Mouse (Mus musculus) adrenal gland, postnatal 36 days (tissue): Measurements from ENCODE around the gene Eif3c. TPM values are rescaled to one million over a fixed set of nuclear protein-coding genes. Genes with fewer than 3 reads are reported as not detected.
A peak's percentile ranks its signal among the peaks of the same experiment; 100 is the strongest.

Experiments used
- DNase-seq, 2 experiments: peaks; one replicate each; pipeline ENCODE4 v3.0.0; 2021; ENCODE audit warnings: mixed read lengths in 1 of 2
- total RNA-seq, 2 experiments: library from RNA; stranded (reverse); gene quantifications; 2 replicates each; pipeline ENCODE4 v1.2.3; 2021

Eif3c gene
- total RNA-seq, 2 experiments from 2014 or later, result 243 to 301 TPM

GRCm38 (mm10) chr7:126554796-126555195 lies 11.4 kb downstream of the Eif3c start:
- DNase-seq, result no peak

- DNase-seq, result no peak
These were observed 20.6 kb downstream of the Eif3c start for GRCm38 (mm10) chr7:126545631-126546030.

- no peak for DNase-seq
These were observed 24.6 kb downstream of the Eif3c start for GRCm38 (mm10) chr7:126541661-126542060.

- peak in 1 of 2 experiments; percentile 11 for DNase-seq
These were observed 28.2 kb downstream of the Eif3c start for GRCm38 (mm10) chr7:126537820-126538585.

DNA sequence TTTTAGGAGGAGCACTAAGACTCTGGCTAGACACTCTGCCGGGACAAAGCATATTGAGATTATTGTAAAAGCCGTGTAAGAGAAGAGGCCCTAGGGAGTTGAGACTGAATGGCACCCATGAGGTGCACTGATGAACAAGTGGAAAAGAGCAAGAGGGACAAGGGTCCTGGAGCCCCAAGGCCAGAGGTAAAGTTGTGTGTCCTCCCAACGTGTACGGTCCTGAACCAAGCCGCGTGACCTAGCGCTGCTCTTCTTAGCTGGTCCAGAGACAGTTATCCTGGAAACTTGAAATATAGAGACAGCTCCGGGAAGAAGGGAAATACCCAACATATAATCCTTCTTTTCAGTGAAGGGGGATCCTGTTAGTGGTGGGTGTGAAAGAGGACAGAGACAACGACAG lies 29.7 kb downstream of the Eif3c start:
- DNase-seq, result no peak

- peak; percentile 27 to 44 for DNase-seq
These were observed 30.4 kb downstream of the Eif3c start for GRCm38 (mm10) chr7:126535766-126536165.

DNA sequence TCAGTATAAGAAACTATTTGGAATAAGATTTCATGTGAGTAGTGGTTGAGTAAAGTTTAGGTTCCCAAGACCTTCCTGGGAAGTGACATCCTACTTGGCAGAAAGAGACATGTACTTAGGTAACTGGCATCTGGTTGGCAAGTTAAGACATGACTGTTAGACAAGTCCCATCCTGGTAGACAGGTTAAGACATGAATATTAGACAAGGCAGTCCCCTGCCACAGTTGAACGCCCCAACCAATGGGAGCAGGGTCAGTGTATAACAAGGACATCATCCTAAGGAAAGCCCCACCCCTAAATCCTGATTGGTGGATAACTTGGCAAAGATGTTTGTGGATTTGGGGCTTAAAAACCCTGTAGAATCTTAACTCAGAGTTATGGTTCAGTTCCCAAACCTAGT lies 32.8 kb downstream of the Eif3c start:
- no peak for DNase-seq

GRCm38 (mm10) chr7:126528166-126528577 lies 38.0 kb downstream of the Eif3c start:
- DNase-seq, result no peak

DNA sequence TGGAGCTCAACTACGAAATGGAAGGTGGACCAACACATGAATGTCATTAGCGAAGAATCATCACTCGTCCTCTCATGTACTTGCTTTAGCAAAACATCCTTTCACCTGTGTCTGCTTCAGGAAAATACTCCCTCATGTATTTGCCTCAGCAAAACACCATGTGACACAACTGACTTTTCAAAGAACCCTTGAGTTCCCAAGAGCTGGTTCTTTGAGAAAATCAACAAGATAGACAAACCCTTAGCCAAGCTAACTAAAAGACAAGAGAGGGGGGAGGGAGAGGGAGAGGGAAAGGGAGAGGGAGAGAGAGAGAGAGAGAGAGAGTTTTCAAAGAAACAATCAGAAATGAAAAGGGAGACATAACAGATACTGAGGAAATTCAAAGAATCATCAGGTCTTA lies 42.9 kb downstream of the Eif3c start:
- DNase-seq, result no peak

DNA sequence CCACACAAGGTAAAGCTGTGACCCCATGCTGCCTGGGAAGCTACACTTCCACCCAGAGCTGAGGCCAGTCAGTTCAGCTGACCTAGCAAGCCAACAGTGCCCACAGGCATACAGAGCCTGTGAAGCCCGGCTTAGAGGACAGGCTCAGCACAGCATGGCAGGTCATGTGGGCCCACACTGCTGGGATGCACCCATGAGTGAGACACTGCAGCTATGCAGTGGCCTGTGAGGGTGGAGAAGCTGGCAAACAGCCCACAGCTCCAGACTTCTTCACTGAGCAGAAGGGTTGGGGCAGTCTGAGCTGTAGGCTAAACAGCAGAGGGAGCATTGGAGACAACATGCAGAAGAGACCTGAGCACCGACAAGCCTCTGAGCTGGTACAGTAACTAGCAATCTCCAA lies 46.7 kb downstream of the Eif3c start:
- DNase-seq, result peak in 1 of 2 experiments; percentile 57

DNA sequence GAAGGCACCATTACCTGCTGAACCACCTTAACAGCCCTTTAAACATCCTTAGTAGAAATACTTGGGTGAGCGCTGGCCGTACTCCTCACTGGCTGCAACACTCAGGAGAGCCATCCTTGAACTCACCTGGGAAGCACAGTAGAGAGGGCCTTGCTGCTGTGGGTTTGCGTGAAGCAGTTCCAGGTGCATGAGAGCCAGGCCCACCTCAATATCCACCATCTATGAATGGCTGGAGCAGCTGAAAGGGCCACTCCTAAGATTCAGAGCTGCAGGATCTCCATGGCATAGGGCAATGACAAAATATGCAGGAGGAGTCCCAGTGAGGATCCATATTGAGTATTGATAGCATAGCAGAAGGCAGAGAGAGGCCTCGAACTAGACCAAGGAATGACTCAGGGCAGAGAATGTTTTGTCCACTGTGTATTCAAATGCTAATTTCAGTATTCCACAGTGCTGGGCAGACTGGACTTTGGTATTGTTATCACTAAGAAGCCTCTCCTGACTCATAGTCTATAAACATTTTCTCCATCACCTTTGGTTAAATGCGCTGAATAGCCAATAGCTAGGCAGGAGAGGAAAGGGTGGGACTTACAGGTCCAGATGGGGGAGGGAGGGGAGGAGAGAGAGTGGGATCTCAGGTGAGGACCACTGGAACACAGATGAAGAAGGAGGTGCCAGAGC lies 47.8 kb downstream of the Eif3c start:
- DNase-seq, result no peak

DNA sequence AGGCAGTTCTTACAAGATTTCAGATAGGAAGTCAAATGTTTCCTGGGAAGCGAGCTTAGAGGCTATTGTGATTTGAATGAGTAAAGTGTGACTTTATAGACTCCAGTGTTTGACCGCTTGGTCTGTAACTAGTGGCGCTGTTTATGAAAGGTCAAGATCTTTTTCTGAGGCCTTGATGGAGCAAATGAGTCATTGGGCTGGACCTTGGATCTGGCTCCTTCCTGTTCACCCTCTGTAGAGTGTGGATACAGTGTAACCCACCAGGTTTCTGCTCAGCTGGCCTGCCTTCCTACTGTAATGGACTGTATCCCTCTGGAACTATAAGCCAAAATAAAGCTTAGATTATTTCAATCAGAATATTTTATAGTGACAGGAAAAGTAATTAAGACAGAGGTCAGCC lies 54.9 kb downstream of the Eif3c start:
- peak; percentile 50 to 57 for DNase-seq

DNA sequence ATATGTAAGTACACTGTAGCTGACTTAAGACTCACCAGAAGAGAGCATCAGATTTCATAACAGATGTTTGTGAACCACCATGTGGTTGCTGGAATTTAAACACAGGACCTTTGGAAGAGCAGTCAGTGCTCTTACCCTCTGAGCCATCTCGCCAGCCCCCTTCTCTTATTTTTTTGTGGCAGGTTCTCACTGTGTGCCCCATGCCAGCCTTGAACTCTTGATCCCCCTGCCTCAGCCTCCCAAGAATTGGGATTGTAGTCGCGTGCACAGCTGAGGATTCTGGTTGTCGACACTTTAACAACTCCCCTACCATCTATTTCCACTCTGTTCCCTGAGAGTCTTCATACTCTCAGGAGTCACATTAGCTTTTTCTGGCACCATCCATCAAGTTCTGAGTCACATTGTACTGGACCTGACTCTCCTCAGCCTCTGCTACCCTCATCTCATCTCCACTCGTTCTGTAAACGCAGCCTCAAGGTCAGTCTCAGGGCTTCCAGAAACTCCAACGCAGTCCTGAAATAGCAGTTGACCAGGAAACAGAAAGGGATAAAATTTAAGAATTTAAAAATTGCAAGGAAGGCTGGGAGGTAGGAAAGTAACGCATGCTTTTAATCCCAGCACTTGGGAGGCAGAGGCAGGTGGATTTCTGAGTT lies 59.0 kb downstream of the Eif3c start:
- DNase-seq, result peak; percentile 46 to 62

GRCm38 (mm10) chr7:126504913-126505312 lies 61.3 kb downstream of the Eif3c start:
- no peak for DNase-seq

DNA sequence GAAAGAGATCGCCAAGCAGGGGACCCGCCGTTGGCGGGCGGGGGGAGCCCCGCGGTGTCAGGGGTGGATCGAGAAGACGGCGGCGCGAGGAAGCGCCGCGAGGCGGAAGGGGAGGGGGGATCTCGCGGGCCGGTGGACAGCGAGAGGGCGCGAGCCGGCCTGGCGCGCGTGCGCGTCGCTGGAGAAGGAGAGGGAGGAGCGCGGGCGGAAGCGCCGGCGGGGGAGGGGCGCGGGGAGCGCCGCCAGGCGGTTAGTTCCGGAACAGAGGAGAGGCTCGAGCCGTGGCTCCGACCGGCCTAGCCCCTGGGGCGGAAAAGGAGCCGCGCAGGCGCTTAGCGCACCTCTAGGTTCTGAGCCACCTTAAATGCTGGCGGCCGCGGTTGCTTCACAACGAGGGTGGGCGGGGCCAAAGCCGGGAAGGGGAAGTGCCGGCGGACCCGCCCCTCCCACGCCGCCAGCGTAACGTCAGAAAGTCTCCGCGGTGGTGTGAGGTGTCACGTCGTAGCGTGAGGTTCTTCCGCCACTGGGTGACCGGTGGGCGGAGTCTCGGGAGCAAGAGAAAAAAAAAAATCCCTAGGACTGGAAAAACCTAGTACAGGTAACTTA lies 62.8 kb downstream of the Eif3c start, which contains the start of gene Atxn2l:
Gene Atxn2l (minus strand): TSS at position 165 of the 606 bp plus-strand sequence.
- peak; percentile 99 for DNase-seq

- DNase-seq, result no peak
These were observed 63.5 kb downstream of the Eif3c start for GRCm38 (mm10) chr7:126502751-126503150.

- peak; percentile 91 to 95 for DNase-seq
These were observed 64.0 kb downstream of the Eif3c start for GRCm38 (mm10) chr7:126502023-126502741.

DNA sequence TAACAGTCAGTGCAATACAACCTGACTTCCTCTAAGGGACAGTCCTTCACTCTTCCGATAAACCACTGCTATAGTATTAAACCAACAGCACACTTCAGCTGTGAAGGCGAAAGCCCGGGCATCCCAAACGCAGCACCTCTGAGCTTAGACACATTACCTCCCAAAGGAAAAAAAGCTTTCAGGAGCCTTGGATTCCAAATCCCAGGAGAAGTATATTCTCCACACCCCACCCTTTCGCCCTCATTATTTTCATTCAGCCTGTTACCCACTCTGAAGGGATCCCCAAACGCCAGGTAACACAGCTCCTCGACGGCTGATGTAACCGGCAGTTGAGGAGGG lies 64.6 kb downstream of the Eif3c start:
- DNase-seq, result no peak

DNA sequence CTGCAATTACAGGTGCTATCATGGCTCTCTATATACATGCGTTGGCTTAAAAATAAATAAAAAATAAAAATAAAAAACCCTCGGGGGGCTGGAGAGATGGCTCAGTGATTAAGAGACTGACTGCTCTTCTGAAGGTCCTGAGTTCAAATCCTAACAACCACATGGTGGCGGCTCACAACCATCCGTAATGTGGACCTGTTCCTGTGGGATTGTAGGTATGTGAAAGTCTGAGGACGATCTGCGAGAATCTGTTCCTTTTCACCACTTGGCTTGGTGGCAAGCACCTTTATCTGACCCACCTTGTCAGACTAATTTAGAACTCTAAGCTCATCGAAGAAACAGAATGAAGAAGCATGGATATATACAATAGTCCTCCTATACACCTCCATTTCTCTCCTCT lies 66.8 kb downstream of the Eif3c start:
- DNase-seq, result no peak

GRCm38 (mm10) chr7:126497966-126498365 lies 68.2 kb downstream of the Eif3c start:
- no peak for DNase-seq

DNA sequence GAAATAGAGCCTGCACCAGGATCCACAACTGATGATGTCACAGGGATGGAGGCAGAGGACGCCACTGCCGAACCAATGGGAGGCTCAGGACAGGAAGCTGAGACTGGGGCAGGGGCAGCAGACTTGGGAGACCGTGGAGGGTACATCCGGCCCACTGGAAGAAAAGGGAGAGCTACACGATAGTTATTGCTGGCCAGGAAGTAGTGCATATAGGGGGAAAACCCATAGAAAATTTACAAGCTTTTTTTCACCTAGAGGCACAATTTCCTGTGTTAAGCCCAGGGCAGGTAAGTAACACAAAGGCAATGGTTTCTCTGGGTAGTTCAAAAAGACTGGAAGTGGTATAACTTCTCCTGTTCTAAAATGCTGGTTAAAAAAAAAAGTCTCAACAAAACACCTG lies 69.7 kb downstream of the Eif3c start:
- no peak for DNase-seq
